Mouse (Mus musculus) erythroblast, adult 5-6 weeks (primary cell): ENCODE measurements around the gene Dph7. TPM values are rescaled to one million over a fixed set of nuclear protein-coding genes. Genes with fewer than 3 reads are reported as not detected.

Experiments
- ATAC-seq: replicated peaks from 2 replicates; pipeline ENCODE4 v1.8.0; 2016; ENCODE audit warnings: moderate number of reproducible peaks, mild to moderate bottlenecking, moderate TSS enrichment, inconsistent platforms; ENCODE audit not compliant: poor library complexity, low FRiP score, severe bottlenecking
- total RNA-seq, 2 experiments: library from RNA; stranded (forward) in 1 of 2; stranded (reverse) in 1 of 2; fragments of 150-400 nt in 1 of 2; fragments of 200-764, 138-1000 nt in 1 of 2; gene quantifications; 2 replicates each; pipeline versions ENCODE4 v1.2.3 to v1.2.4; 2015 to 2017; ENCODE audit warnings: low replicate concordance in 2 of 2

Gene Dph7
- total RNA-seq, 2 experiments from 2014 or later = 4.2 to 5.0 TPM

DNA sequence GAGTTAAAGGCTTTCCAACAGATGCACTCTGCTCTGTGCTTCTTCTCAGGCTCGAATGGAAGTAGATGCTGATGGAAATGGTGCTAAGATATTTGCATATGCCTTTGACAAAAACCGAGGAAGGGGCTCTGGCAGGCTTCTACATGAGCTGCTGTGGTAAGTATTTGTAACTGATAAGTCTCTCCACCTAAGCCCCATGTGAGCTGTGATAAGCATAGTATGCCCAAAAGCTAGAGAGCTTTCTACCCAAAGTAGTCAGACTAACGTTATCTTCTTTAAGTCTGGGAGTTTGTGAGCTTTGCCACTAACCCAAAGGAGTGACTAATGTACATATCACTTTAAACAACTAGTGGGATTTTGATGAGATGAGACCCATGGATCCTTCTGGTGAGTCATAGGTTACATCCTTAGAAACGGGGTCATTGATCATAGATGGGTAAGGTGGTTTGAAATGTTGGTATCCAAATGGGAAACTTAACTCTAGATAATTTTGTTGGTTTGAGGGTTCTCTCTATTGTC lies 9.6 kb upstream of the Dph7 start:
- no peak for ATAC-seq

DNA sequence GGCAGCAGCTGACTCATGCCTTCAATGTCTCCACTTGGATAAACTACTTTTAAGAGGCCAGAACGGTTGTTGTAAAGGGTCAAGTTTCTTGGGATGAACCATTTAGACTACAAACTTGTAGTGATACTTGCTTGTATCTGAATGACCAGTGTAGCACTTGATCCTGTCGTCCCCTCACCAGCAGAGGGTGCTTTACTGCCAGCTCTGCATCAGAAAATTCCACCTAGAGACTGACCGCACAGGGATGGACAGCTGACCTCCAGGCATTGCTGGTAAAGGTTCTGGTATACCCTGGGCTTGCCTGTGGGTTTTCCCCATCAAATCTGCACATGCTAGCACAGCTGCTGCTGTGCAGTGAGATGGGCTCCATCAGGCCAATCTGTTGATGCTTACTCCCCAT lies 1.3 kb upstream of the Dph7 start:
- ATAC-seq = no peak

DNA sequence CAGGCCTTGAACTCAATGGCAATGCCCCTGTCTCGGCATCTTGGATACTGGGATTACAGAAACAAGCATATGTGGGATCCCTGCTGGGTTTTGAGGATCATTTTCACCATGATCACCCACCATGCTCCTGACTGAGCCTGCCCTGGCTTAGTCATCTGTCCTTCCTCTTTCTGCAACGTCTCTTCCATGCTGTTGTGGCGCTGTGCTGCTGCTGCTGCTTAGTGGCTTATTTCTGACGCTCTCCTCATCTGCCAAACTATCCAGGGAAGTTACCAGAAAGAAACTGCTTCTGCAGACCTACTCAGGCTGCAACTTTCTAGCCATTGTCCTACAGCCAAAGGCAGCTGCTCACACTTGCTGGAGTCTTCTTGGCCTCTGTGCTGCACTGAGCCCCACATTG lies 8.2 kb downstream of the Dph7 start:
- ATAC-seq = no peak

DNA sequence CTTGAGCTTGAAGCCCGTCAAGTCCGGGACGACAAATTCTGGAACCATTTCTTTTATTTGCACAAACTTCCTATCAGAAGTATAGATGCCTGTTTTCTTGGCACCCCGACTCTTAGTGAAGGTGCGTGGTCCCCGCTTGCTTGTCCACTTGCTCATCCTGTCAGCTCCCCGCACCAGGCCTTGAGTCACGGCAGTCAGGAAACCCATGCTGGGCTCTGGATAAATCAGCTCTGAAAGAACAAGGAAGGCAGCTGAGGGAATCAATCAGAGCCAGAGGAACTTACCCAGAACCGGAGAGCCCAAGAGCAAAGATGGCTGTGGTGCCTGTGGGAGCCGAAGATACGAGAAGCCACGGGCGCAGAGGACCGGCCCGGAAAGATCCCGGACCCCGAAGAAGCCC lies 12.3 kb downstream of the Dph7 start:
- ATAC-seq = peak; percentile 34

DNA sequence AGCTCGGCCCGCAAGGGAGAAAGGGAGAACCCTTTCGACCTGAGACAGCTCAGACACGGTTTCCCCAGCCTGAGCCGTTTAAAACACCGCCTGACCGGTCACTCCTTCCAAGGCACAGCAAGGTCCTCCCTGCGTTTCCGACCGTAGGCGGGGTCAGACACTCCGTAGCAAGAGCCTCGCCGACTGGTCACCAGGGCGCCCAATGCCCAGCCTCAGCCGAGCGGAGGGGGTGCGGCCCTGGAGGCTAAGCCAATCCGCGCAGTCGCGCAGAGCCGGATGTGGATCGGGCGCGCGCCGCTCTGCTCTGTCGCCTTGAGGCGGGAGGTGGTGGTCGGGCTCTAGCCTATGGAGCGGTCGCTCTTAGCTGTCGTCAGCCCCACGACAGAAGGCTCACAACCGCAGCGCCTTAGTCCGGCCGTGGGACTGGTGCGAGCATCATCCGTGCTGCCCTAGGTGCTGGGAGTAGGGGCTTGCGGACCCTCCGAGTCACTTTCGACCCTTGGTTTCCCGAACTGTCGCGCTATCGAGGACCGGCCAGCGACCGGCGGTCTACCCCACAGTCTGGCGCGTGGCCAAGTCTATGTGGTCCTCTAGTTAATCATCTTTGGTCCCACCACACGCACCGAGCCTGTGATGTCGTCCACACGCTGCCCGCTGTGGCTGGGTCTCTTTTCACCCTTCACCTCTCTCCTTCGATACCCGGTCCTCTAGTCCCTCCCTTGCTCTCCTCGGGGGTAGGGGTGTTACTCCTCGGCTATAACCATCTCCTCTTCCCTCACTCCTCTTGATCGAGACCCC lies 12.9 kb downstream of the Dph7 start, which contains the start of gene Mrpl41:
TSS of gene Mrpl41 (minus strand) at position 193 of the 798 bp plus-strand sequence.
- peak; percentile 88 for ATAC-seq

DNA sequence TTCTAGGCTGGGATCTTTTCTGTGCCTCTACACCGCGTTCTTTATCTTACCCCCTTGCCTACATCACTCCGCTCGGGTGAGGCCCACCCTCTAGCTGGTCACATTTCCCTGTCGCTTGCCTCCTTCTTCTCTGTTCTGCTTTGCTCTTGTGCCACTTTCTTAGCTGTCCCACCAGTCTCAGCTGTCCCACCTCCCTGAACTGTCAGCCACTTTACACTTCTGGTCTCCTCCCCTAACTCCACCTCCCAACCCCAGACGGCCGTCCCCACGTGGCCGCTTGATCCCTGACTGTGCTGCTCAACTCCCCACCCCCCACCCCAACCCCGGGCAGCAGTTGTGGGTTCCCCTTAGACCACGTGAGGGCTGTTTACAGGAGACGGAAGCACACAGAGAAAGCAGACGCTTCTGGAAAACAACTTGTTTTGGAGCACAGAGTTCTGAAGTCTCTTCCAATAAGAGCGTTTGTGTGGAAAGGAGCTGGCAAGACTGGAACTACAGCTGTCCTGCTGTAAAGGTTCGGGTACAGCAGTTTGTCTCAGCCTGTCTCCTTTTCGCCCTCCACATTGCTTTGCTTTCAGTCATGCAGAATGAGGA lies 13.6 kb downstream of the Dph7 start, which contains the start of gene Pnpla7:
TSS of gene Pnpla7 (plus strand) at position 330 of the 594 bp plus-strand sequence.
- ATAC-seq = peak; percentile 64

DNA sequence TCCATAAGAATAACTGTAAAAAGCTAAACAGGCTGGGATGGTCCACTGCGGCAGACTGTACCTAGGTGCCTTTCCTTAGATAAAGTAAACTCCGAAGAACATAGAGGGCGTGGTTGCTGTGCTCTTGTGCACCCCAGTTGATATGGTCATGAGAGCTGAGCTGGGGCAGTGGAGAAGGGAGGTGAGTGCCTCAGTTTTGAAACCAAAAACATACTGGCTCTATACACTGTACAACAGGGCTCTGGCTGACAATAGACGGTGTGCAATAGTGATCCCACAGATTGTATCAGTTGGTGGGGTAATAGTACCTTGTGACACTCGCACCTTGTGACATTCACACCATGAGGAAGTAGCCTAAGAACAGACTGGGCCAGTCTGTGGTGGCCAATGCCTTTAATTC lies 14.8 kb downstream of the Dph7 start:
- peak; percentile 75 for ATAC-seq

DNA sequence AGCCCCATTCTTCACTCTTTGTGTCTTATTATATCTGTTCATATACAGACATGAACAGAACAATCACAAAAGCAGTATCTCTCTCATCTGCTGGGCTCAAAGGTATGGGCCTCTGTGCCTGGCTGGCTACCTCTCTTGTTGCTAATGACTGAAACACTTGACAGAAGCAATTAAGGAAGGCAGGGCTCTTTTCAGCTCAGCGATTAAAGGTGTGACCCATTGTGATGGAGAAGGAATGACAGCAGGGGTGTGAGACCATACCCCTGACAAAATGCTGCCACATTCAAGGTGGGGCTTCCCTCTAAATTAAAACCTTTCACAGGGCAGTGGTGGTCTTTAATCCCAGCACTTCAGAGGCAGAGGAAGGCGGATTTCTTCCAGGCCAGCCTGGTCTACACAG lies 25.6 kb downstream of the Dph7 start:
- ATAC-seq = no peak

DNA sequence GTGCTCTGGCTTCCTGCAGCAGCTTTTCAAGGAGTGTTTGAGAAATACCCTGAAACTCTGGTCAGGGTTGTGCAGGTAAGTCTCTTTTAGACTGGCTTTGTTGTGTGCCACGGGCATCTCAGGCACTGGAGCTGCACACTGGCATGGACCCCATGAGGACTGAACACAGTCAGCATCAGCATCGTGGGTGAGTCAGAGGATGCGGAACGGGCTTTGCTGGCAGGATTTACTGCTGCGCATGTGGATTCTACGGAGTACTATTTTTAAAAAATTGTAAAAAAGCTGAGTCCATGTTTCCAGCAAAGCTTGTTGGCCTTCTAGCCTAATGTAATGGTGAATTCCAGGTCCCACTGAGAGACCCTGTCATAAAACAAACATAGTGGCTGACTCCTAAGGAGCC lies 33.1 kb downstream of the Dph7 start:
- no peak for ATAC-seq

DNA sequence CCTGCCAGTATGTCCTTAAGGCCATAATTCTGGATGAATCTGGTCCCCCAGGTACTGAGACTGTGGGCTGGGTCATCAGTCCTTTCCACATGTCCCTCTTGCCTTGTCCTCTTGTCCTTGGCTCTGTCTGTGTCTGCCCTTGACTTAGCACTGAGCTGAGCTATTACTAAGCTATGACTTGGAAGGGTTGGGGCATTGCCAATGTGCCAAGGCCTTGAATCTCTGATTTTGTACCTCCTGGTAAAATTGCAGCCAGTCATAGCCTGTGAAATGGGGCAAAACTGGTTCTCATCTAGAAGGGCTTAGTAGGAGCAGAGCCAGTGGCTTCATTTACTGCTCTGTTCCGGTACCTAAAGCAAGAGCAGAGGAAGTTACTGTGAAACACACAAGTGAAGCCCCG lies 34.3 kb downstream of the Dph7 start:
- ATAC-seq = no peak

DNA sequence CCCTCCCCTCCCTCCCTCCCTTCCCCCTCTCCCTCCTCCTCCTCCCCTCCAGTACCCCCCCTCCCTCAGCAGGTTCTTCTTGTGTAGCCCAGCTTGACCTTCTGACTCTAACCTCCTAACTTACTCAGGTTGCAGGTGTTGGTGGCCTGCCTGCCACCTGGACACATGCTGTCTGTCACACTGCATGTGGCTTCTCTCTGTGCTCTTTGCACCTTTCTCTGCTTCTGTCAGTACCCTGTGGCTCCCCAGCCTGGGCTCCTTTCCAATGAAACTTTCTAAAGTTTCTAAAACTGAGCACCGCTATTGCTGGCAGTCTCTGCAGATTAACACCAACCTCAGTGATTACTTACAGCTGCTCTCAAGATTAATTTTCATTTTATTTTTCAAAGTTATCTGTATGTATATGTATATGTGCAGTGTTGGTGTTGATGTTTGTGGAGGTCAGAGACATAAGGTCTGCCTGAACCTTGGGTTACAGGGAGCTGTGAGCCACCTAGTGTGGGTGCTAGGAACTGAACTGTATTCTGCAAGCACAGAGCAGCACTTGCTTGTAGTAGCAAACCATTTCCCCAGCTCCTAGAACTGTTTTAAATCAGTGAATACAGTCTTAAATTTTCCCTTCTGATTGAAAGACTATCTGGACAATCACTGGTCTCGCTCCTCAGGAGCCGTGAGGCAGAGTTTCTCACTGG lies 38.5 kb downstream of the Dph7 start:
- peak; percentile 75 for ATAC-seq

DNA sequence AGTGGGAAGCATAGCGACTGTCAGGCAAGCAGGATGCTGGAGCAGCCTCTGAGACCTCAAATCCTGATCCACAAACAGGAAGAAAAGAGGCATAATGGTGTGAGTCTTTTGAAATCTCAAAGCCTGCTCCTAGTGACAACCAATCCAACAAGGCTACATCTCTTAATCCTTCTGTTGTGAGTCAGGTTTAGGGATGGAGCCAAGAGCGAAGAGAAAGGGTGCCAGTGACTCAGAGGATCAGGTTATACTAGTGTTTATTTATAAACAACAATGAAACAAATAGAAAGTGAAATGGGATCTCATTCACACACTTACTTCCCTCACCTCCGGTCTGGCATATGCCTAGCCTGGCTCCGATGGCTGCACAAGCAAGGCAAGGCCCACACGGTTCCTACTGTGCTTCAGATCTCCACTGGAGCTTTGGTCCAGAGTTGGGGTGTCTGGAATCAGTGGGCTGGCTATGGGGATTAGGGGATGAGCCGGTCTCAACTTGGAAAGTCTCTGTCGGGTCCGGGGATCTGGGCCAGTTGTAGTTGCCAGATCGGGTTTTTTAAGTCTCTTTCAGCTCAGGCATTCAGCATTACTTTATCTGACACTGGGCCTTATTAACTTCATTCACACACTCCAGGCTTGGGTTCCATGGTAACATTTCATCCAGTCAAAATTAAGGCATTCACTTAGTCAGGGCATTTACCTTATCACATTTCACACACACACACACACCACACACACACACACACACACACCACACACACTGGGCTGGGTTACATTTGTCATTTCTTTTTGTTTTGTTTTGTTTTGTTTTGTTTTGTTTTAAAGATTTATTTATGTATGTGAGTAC lies 42.0 kb downstream of the Dph7 start:
- no peak for ATAC-seq

DNA sequence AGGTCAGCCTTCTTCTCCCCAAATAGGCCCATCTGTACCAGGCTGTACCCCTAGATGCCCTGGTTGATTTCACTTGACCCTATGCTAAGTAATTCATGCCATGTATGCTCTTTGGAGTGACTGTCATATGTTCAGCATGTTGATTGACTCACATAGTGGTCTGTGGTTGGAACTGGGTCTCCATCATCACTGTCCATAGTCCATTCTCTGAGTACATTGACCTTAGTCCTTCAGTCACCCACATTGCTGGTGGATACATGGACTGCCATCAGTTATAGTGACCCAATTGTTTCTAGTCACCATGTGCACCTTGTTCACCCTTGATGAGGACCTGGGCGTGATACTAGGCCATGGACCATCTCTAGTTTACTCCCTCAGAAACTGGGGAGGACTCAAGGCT lies 44.6 kb downstream of the Dph7 start:
- no peak for ATAC-seq

DNA sequence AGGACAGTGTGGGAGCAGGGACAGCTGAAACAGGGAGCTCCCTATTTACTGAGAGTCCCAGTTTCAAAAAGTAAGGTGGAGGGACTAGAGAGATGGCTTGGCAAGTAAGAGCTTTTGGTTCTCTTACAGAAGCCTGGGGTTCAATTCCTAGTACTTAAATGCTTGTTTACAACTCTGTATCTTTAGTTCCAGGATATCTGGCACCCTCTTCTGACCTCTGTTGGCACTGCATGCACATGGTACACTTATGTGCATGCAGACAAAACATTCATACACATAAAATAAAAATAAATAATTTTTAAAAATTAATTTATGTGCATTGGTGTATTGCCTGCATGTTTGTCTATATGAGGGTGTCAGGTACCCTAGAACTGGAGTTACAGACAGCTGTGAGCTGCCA lies 46.0 kb downstream of the Dph7 start:
- ATAC-seq = peak; percentile 75

Other genes starting within 250 kb of the Dph7 start
- gene Cacna1b, start 199.2 kb upstream of the Dph7 start, total RNA-seq (2015; ENCODE audit: low replicate concordance) = not detected in 2 replicates
- not detected in 2 replicates for gene Cacna1b, start 199.2 kb upstream of the Dph7 start, total RNA-seq (2017; ENCODE audit: low replicate concordance)
- 5.2 and 8.1 TPM in 2 replicates for gene Ehmt1, start 42.8 kb upstream of the Dph7 start, total RNA-seq (2015; ENCODE audit: low replicate concordance)
- 27.6 and 28.2 TPM in 2 replicates for gene Ehmt1, start 42.8 kb upstream of the Dph7 start, total RNA-seq (2017; ENCODE audit: low replicate concordance)
- 16.1 and 19.6 TPM in 2 replicates for gene Arrdc1, start 27.1 kb upstream of the Dph7 start, total RNA-seq (2015; ENCODE audit: low replicate concordance)
- gene Arrdc1, start 27.1 kb upstream of the Dph7 start, total RNA-seq (2017; ENCODE audit: low replicate concordance) = 15.5 and 18.7 TPM in 2 replicates
- gene Zmynd19, start 12.6 kb upstream of the Dph7 start, total RNA-seq (2015; ENCODE audit: low replicate concordance) = 1.3 and 2.9 TPM in 2 replicates
- gene Zmynd19, start 12.6 kb upstream of the Dph7 start, total RNA-seq (2017; ENCODE audit: low replicate concordance) = 9.6 and 15.9 TPM in 2 replicates
- gene Mrpl41, start 12.7 kb downstream of the Dph7 start, total RNA-seq (2015; ENCODE audit: low replicate concordance) = 17.6 and 33.6 TPM in 2 replicates
- 18.8 and 37.7 TPM in 2 replicates for gene Mrpl41, start 12.7 kb downstream of the Dph7 start, total RNA-seq (2017; ENCODE audit: low replicate concordance)
- gene Pnpla7, start 13.6 kb downstream of the Dph7 start, total RNA-seq (2015; ENCODE audit: low replicate concordance) = 24.8 and 46.6 TPM in 2 replicates
- gene Pnpla7, start 13.6 kb downstream of the Dph7 start, total RNA-seq (2017; ENCODE audit: low replicate concordance) = 29.9 and 37.2 TPM in 2 replicates
- gene Nsmf, start 92.0 kb downstream of the Dph7 start, total RNA-seq (2015; ENCODE audit: low replicate concordance) = 1.7 and 2.1 TPM in 2 replicates
- 0.60 and 1.5 TPM in 2 replicates for gene Nsmf, start 92.0 kb downstream of the Dph7 start, total RNA-seq (2017; ENCODE audit: low replicate concordance)
- not detected in 2 replicates for gene Entpd8, start 117.9 kb downstream of the Dph7 start, total RNA-seq (2015; ENCODE audit: low replicate concordance)
- not detected in 2 replicates for gene Entpd8, start 117.9 kb downstream of the Dph7 start, total RNA-seq (2017; ENCODE audit: low replicate concordance)
- gene Noxa1, start 132.7 kb downstream of the Dph7 start, total RNA-seq (2015; ENCODE audit: low replicate concordance) = not detected in 2 replicates
- not detected in 2 replicates for gene Noxa1, start 132.7 kb downstream of the Dph7 start, total RNA-seq (2017; ENCODE audit: low replicate concordance)
- not detected in 2 replicates for gene Nrarp, start 218.4 kb downstream of the Dph7 start, total RNA-seq (2015; ENCODE audit: low replicate concordance)
- 0.51 TPM in 1 of 2 replicates, not detected in the other for gene Nrarp, start 218.4 kb downstream of the Dph7 start, total RNA-seq (2017; ENCODE audit: low replicate concordance)
- 3.1 and 5.0 TPM in 2 replicates for gene Tor4a, start 234.5 kb downstream of the Dph7 start, total RNA-seq (2015; ENCODE audit: low replicate concordance)
- gene Tor4a, start 234.5 kb downstream of the Dph7 start, total RNA-seq (2017; ENCODE audit: low replicate concordance) = 6.7 and 7.4 TPM in 2 replicates
- gene Nelfb, start 249.1 kb downstream of the Dph7 start, total RNA-seq (2015; ENCODE audit: low replicate concordance) = 0.77 and 6.1 TPM in 2 replicates
- gene Nelfb, start 249.1 kb downstream of the Dph7 start, total RNA-seq (2017; ENCODE audit: low replicate concordance) = 19.5 and 25.7 TPM in 2 replicates